Mouse (Mus musculus) lung, postnatal 0 days (tissue): ENCODE measurements around the gene Npy.

ENCODE experiments used
- CTCF ChIP-seq: IDR thresholded peaks from 2 replicates; pipeline ENCODE4 v1.5.1; 2016; ENCODE audit warnings: antibody characterized with exemption, mild to moderate bottlenecking
- EP300 ChIP-seq: IDR thresholded peaks from 2 replicates; pipeline ENCODE4 v1.6.1; 2016; ENCODE audit warnings: antibody characterized with exemption, mild to moderate bottlenecking, control low read depth

- no peak for TF ChIP-seq CTCF
- no peak for TF ChIP-seq EP300
Observed at GRCm38 (mm10) chr6:49822871-49823230, 341 bp downstream of the Npy start.
